Mouse (Mus musculus) C2C12 (cell line): Measurements from ENCODE around the gene Zfhx3.

Source experiments
- CEBPB ChIP-seq: IDR thresholded peaks from one replicate; pipeline ENCODE4 v1.6.1; 2011; ENCODE audit warnings: low read depth, mild to moderate bottlenecking, control low read depth, moderate library complexity
- CTCF ChIP-seq: IDR thresholded peaks from one replicate; pipeline ENCODE4 v1.5.1; 2011; ENCODE audit not compliant: control insufficient read depth, insufficient read depth, insufficient read length
- FOSL1 ChIP-seq: IDR thresholded peaks from one replicate; pipeline ENCODE4 v1.8.0; 2011; ENCODE audit warnings: mild to moderate bottlenecking, low read length; ENCODE audit not compliant: poor library complexity, insufficient read depth, severe bottlenecking
- MAX ChIP-seq: IDR thresholded peaks from one replicate; pipeline ENCODE4 v1.6.1; 2011; ENCODE audit warnings: mild to moderate bottlenecking, control low read depth
- MYOD1 ChIP-seq: IDR thresholded peaks from one replicate; pipeline ENCODE4 v1.6.1; 2011; ENCODE audit warnings: low read depth; ENCODE audit not compliant: control insufficient read depth, insufficient read length
- MYOG ChIP-seq: IDR thresholded peaks from one replicate; pipeline ENCODE4 v1.6.1; 2011; ENCODE audit not compliant: control insufficient read depth, insufficient read length; ENCODE audit errors: extremely low read depth
- USF1 ChIP-seq: IDR thresholded peaks from one replicate; pipeline ENCODE4 v1.6.1; 2011; ENCODE audit warnings: low read depth, mild to moderate bottlenecking, control low read depth, moderate library complexity

GRCm38 (mm10) chr8:107940181-107940580 is 2.3 kb upstream of the Zfhx3 start:
- no peak for TF ChIP-seq CTCF
- TF ChIP-seq CEBPB = no peak
- TF ChIP-seq MYOD1 = no peak
- no peak for TF ChIP-seq USF1
- TF ChIP-seq MYOG = no peak
- no peak for TF ChIP-seq MAX
- no peak for TF ChIP-seq FOSL1
